Mouse (Mus musculus) kidney, embryonic 15.5 days (tissue): ENCODE measurements around the gene Slc17a8. TPM values are rescaled to one million over a fixed set of nuclear protein-coding genes. Genes with fewer than 3 reads are reported as not detected.
A peak's percentile ranks its signal among the peaks of the same experiment; 100 is the strongest.

Source experiments
- ATAC-seq: fragments of 200-750 bp; cut with Nextera tagmentation; replicated peaks from 2 replicates; pipeline ENCODE4 v1.8.0; 2017; ENCODE audit warnings: moderate TSS enrichment; ENCODE audit not compliant: low FRiP score
- H3K27ac ChIP-seq: fragments of 300-500 bp; sonication (generic); 2 replicates; pipeline ENCODE4 v1.5.1; 2015; ENCODE audit warnings: mild to moderate bottlenecking, inconsistent platforms
- H3K27me3 ChIP-seq: fragments of 300-500 bp; sonication (generic); 2 replicates; pipeline ENCODE4 v1.6.1; 2015; ENCODE audit warnings: inconsistent platforms
- H3K36me3 ChIP-seq: fragments of 300-500 bp; sonication (generic); 2 replicates; pipeline ENCODE4 v1.6.1; 2015; ENCODE audit warnings: inconsistent platforms
- H3K4me1 ChIP-seq: fragments of 300-500 bp; sonication (generic); 2 replicates; pipeline ENCODE4 v1.6.1; 2015; ENCODE audit warnings: inconsistent platforms
- H3K4me2 ChIP-seq: fragments of 300-500 bp; sonication (generic); 2 replicates; pipeline ENCODE4 v1.6.1; 2015; ENCODE audit warnings: moderate library complexity, mild to moderate bottlenecking, inconsistent platforms
- H3K4me3 ChIP-seq: fragments of 300-500 bp; sonication (generic); replicated peaks from 2 replicates; pipeline ENCODE4 v1.5.1; 2015; ENCODE audit warnings: mild to moderate bottlenecking, inconsistent platforms
- H3K9ac ChIP-seq: fragments of 300-500 bp; sonication (generic); 2 replicates; pipeline ENCODE4 v1.6.1; 2015; ENCODE audit warnings: mild to moderate bottlenecking, inconsistent platforms
- H3K9me3 ChIP-seq: fragments of 300-500 bp; sonication (generic); replicated peaks from 2 replicates; pipeline ENCODE4 v1.6.1; 2016; ENCODE audit warnings: inconsistent platforms
- WGBS: fragments of 180-500 bp; shearing (Covaris S2); methylation state at CpG from one replicate; pipeline ENCODE4 v1.1.7; 2015; ENCODE audit warnings: mixed read lengths; 5-methylcytosine and 5-hydroxymethylcytosine counted together
- polyA plus RNA-seq: library from polyadenylated mRNA; unstranded; fragments of >200 nt; fragmentation: Nextera tagmentation; extraction: Ambion mirVana; gene quantifications from 2 replicates; pipeline ENCODE4 v1.2.1, GENCODE M21; 2015

Slc17a8 gene
- polyA plus RNA-seq, 1 experiment from 2014 or later = 0.70 TPM

DNA sequence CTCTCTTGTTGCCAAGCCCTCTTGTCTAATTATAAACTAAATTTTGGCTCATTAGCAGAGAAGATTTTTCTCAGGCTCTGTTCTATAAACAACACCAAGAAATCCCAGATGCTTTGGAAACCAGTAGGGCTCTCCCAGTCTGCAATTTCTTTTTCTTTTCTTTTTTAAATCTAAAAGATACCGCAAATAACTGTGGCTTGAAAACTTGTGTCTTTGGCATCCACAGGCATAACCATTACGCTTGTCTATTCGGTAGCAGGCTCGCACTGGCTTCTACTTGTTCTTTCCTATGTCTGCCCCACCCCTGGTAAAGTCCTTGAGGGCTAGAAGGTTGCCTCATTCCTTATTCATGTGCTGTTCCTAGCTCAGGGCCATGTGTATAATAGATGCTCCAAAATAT, 69.4 kb downstream of the Slc17a8 start:
- 94% methylated on average over 4 of the region's 4 CpGs for WGBS
- ATAC-seq = no peak

DNA sequence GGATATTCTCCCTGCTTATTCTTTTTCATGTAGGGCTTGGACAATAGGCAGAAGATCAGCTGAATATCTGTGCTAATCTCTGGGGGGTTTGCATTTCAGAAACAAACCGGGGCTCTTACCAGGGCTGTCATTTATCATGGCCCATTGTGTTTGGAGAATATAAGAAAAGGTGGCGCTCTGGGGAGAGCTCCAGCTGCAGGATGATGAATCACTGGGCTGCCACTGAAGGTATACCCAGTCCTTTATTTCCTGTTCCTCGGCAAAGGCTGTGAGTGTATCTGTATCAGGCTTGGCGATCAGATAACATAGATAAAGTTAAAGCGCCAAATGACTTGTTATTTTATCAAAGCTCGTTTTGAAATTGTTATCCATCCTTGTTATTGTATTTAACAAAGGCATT, 73.0 kb downstream of the Slc17a8 start:
- H3K9me3 ChIP-seq = no peaks in the 10 kb centered on the region
- no peaks in the 10 kb centered on the region for H3K27me3 ChIP-seq
- no peak overlapping the region for H3K9ac ChIP-seq
- no peak for ATAC-seq
- H3K36me3 ChIP-seq = no peaks in the 10 kb centered on the region
- no peak overlapping the region for H3K4me3 ChIP-seq
- no peak overlapping the region for H3K27ac ChIP-seq
- 31% methylated on average over 6 of the region's 6 CpGs for WGBS
- no peak overlapping the region for H3K4me2 ChIP-seq
- H3K4me1 ChIP-seq = peaks cover 6% of the 10 kb centered on the region; the same call in 1 of the 2 replicates

More for the DNA sequence above, 69.4 kb downstream of the Slc17a8 start:
- Histone ChIP-seq H3K9me3 (no peaks in the 10 kb centered on the region), H3K27me3 (no peaks in the 10 kb centered on the region), H3K4me2 (no peak overlapping the region), H3K27ac (no peak overlapping the region), H3K36me3 (no peaks in the 10 kb centered on the region), H3K4me1 (peaks cover 4% of the 10 kb centered on the region; the same call in 1 of the 2 replicates), H3K9ac (no peak overlapping the region), H3K4me3 (no peak overlapping the region)

DNA sequence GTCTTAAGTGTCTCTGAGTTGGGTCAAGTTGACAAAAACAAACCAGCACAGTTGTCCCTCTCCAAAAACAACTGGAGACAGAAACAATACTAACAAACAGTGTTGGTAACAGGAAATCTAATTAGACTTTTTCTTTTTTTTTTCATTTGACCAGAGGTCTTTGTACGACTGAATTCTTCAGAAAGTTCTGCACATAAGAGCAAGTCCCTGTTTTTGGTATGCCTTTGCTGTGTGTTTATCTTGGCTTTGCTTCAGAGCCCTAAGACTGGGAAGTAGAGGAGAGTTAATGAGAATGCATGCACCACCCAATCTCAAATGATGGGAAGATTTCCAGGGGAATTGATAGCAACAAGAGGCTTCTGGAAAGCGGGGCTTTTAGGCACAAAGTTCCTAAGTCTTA, 74.1 kb downstream of the Slc17a8 start:
- Histone ChIP-seq H3K4me3 (no peak overlapping the region), H3K27ac (no peak overlapping the region), H3K9ac (no peak overlapping the region), H3K4me2 (no peak overlapping the region), H3K36me3 (no peaks in the 10 kb centered on the region), H3K9me3 (no peaks in the 10 kb centered on the region), H3K27me3 (no peaks in the 10 kb centered on the region), H3K4me1 (peaks cover 6% of the 10 kb centered on the region; the same call in 1 of the 2 replicates)
- no peak for ATAC-seq
- WGBS = 69% methylated on average over 2 of the region's 2 CpGs

DNA sequence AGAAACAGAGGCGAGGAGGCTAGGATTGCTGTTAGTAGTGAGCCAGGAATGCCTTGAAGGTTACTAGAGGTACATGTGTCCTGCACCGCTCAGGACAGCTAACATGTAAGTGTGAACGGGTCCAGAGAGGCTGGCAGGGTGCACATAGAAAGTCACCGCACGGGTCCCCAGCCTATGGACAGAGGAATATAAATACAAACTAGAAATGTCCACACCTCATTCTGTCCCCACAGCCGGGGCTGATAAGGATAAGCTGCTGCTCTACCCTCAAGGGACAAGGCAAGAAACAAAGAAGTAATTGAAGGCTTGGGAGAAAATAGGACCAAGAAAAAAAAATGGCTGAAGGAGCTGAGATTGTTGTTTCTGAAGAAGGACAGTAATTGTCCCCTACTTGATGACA, 77.2 kb downstream of the Slc17a8 start:
- 75% methylated on average over 6 of the region's 6 CpGs for WGBS
- no peak overlapping the region for H3K27ac ChIP-seq
- H3K4me3 ChIP-seq = no peak overlapping the region
- peaks cover 6% of the 10 kb centered on the region; the same call in 1 of the 2 replicates for H3K4me1 ChIP-seq
- no peaks in the 10 kb centered on the region for H3K36me3 ChIP-seq
- no peak overlapping the region for H3K9ac ChIP-seq
- no peak for ATAC-seq
- no peaks in the 10 kb centered on the region for H3K9me3 ChIP-seq
- H3K27me3 ChIP-seq = no peaks in the 10 kb centered on the region
- H3K4me2 ChIP-seq = no peak overlapping the region

DNA sequence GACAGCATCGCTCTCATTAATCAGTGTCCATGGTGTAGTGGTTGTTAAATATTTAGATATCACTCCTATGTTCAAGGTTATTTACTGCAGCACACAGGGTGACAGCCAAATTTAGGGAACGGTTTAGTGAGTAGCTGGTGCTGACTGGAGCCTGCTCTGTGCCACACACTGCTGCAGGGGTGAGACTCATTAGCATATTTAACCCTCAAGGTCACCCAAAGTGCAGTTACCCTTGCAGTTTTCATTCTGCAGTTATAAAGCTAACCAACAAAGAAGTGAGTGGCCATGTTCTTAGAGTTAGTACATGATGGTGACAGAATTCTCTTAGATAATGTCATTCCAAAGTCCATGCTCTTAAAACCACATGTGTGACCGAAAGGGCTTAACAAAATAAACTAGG, 78.7 kb downstream of the Slc17a8 start:
- Histone ChIP-seq H3K4me2 (no peak overlapping the region), H3K4me3 (no peak overlapping the region), H3K27ac (no peak overlapping the region), H3K36me3 (no peaks in the 10 kb centered on the region), H3K9ac (no peak overlapping the region), H3K9me3 (no peaks in the 10 kb centered on the region), H3K27me3 (no peaks in the 10 kb centered on the region), H3K4me1 (0 out of 2 replicates have a peak, but pooled peaks cover 2% of the 10 kb centered on the region)
- ATAC-seq = 0 out of 2 replicates have a peak, but pooled peaks have one; percentile 15
- 79% methylated on average over 3 of the region's 3 CpGs for WGBS

DNA sequence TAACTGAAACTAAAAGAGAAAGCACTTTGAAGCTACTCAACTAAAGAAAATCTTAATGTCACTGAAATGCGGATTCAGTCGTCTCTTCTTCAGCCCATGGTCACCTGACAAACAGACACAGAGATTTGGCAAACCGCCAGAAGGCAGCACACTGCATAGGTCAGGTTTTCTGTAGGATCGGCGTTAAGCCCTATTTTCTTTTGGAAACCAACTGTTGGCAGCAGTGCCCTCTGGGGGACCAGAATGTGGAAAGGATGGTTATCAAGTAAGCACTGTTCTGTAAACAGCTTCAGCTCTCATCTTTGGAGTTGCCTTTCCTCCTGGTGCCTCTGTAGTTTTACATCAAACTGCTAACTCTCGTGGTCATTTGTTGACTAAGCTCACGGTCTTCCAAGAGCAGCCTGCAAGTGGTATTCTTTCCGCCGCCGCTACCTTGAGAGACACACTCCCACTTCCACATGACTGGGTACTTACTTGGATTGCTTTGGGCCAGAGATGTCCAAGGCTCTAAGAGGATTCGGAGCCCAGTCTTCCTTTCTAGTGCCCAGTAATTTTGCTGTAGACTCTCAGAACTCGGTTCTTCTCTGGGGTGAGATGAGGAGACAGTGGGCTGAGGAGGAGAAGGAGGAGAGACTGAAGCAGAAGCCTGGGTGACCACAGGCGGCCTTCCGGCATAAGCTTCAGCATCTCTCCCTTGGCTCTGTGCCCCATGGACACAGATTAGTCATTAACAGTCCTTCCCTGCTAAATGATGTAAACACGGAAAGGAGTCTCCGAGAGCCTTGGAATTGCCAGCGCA, 87.9 kb downstream of the Slc17a8 start, which contains the start of gene Nr1h4:
Gene Nr1h4 (minus strand): TSS at position 657 of the 799 bp plus-strand sequence.
- no peaks in the 10 kb centered on the region for H3K27me3 ChIP-seq
- 71% methylated on average over 17 of the region's 17 CpGs for WGBS
- H3K4me3 ChIP-seq = no peak within 1 kb of the TSS
- H3K27ac ChIP-seq = peak within 1 kb of the TSS; percentile 3; the same call in 1 of the 2 replicates
- H3K4me2 ChIP-seq = no peak within 1 kb of the TSS
- H3K36me3 ChIP-seq = no peaks in the 10 kb centered on the region
- no peak; the same call in 1 of the 2 replicates for ATAC-seq
- no peaks in the 10 kb centered on the region for H3K9me3 ChIP-seq
- no peak within 1 kb of the TSS for H3K9ac ChIP-seq
- H3K4me1 ChIP-seq = peaks cover 14% of the 10 kb centered on the region; the same call in 1 of the 2 replicates

DNA sequence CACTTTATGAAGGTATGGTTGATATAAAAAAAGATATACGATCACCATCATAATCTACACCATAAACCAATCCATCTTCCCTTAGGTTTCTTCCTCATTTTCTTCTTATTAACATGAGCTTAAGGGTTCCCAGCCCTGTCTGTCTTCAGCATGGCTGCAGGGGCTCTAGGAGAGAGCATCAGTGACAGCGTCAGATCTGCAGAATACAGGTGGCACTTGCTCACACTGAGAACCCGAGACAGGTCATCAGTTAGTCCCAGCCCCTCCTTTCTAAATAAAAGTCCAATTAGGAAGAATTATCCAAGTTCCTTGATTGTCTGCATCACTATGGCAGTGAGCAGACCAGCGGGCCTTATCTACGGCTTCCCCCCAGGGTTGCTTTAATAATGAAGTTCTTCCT, 88.6 kb downstream of the Slc17a8 start:
- Histone ChIP-seq H3K9ac (no peak overlapping the region), H3K27me3 (no peaks in the 10 kb centered on the region), H3K9me3 (no peaks in the 10 kb centered on the region), H3K36me3 (no peaks in the 10 kb centered on the region), H3K4me3 (no peak overlapping the region), H3K4me2 (no peak overlapping the region), H3K4me1 (peaks cover 14% of the 10 kb centered on the region; the same call in 1 of the 2 replicates), H3K27ac (no peak overlapping the region)
- no peak for ATAC-seq
- WGBS = 87% methylated on average over 5 of the region's 5 CpGs

DNA sequence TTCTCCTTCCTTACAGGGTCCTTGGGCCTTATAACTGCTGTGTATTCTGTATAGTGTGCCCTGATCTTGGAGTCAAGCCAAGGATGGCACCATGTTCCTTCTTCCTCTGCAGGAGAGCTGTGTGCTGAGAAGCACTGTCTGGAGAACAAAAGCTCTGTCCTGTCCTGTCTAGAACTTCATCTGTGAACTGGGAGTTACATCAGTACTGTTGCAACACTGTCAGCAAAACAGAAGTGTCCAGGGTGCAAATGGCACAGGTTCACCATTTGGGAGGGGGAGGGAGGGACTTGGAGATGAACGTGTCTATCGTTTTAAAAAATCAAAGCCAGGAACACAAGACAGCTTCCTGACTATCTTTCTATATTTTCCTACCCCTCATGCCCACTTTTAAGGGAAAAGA, 89.1 kb downstream of the Slc17a8 start:
- Histone ChIP-seq H3K9ac (no peak overlapping the region), H3K4me1 (peaks cover 14% of the 10 kb centered on the region; the same call in 1 of the 2 replicates), H3K27me3 (no peaks in the 10 kb centered on the region), H3K36me3 (no peaks in the 10 kb centered on the region), H3K4me3 (no peak overlapping the region), H3K27ac (no peak overlapping the region), H3K4me2 (no peak overlapping the region), H3K9me3 (no peaks in the 10 kb centered on the region)
- ATAC-seq = no peak
- WGBS = 81% methylated on average over 2 of the region's 2 CpGs

DNA sequence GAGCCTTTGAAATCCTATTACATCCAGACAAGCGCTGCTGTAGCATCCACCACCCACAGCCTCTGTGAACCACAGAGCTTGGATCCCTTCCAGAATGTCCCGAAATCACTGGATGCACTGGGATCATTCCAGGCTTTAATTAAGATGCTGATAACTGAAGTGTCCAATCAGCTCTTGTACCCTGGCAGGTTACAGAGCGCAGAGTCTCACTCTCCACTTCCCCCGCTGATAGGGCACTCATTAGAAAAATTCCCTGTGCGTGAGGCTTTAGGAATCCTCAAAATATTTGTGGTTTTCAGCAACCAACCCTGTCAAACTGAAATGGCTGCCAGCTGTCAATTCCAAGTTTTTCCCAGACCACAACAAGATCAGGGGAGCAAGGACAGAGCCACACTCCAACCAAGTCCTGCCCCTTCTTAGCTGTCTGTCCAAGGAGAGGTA, 89.8 kb downstream of the Slc17a8 start:
- no peaks in the 10 kb centered on the region for H3K9me3 ChIP-seq
- no peaks in the 10 kb centered on the region for H3K27me3 ChIP-seq
- peaks cover 14% of the 10 kb centered on the region; the same call in 1 of the 2 replicates for H3K4me1 ChIP-seq
- H3K27ac ChIP-seq = no peak overlapping the region
- WGBS = 59% methylated on average over 5 of the region's 5 CpGs
- ATAC-seq = peak; percentile 64; the same call in 1 of the 2 replicates
- H3K4me3 ChIP-seq = no peak overlapping the region
- H3K36me3 ChIP-seq = no peaks in the 10 kb centered on the region
- H3K4me2 ChIP-seq = no peak overlapping the region
- no peak overlapping the region for H3K9ac ChIP-seq

DNA sequence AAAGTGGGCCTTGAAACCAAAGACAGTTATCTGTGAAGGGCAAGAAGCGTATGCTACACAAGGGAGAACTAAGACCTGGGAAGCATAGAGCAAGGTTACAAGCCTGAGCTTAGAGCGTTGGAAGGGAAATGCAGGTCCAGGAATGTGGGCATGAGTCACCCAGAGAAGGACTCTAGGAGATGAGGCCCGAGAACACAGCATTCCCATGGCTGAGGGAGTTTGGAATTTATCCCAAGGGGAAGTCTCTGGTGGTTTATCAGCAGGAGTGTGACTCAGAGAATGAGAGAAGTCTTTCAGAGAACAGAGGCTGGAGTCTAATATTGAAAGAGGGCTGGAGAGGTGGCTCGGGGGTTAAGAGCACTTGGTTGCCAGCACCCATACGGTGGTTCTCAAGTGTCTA, 94.0 kb downstream of the Slc17a8 start:
- H3K27ac ChIP-seq = no peak overlapping the region
- ATAC-seq = no peak
- no peaks in the 10 kb centered on the region for H3K9me3 ChIP-seq
- peaks cover 7% of the 10 kb centered on the region; the same call in 1 of the 2 replicates for H3K4me1 ChIP-seq
- 74% methylated on average over 5 of the region's 5 CpGs for WGBS
- H3K9ac ChIP-seq = no peak overlapping the region
- H3K27me3 ChIP-seq = no peaks in the 10 kb centered on the region
- H3K36me3 ChIP-seq = no peaks in the 10 kb centered on the region
- no peak overlapping the region for H3K4me2 ChIP-seq
- H3K4me3 ChIP-seq = no peak overlapping the region

DNA sequence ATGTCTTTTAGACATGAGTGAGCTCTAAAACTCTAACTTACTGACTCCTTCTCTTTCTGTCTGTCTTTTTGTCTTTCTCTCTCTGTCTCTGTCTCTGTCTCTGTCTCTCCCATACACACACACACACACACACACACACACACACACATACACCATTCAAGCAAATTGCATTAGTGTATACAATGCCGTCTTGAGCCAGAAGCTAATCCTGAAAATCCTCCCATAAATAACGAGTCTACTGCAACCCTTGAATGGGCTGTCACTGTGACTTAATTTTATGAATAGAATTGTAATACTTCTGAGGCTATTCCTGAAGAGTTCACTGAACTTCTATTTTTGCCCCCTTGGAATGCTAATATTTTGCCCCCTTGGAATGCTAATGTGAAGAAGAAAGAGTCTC, 95.2 kb downstream of the Slc17a8 start:
- 81% methylated on average over 2 of the region's 2 CpGs for WGBS
- no peak for ATAC-seq
- no peak overlapping the region for H3K27ac ChIP-seq

More for the DNA sequence above, 95.2 kb downstream of the Slc17a8 start:
- H3K9ac ChIP-seq = no peak overlapping the region
- H3K4me2 ChIP-seq = no peak overlapping the region
- H3K4me3 ChIP-seq = no peak overlapping the region
- H3K4me1 ChIP-seq = peaks cover 2% of the 10 kb centered on the region; the same call in 1 of the 2 replicates
- no peaks in the 10 kb centered on the region for H3K27me3 ChIP-seq
- no peaks in the 10 kb centered on the region for H3K9me3 ChIP-seq
- no peaks in the 10 kb centered on the region for H3K36me3 ChIP-seq
